In genomic region chr13:96478991-96479390, GRCm38 (mm10) we compare ENCODE assay signal across 25 mouse cellular contexts. TPM values are rescaled to one million over a fixed set of nuclear protein-coding genes. Genes with fewer than 3 reads are reported as not detected.
"Had no signal": no experiment of that assay in that cellular context is flagged by ENCODE, and none has a peak within 500 bp of the region (broad histone marks: within the 10 kb centered on the region; RNA-seq: fewer than 3 reads in every experiment).

No protein-coding gene starts in this region.

- H3K27me3 ChIP-seq: neural tube, embryonic 12.5 days; neural tube, embryonic 13.5 days; neural tube, embryonic 15.5 days; stomach, embryonic 15.5 days had no signal

- DNase-seq: retina, postnatal 1 day; right cerebral cortex, adult 18-20 months; right cerebral cortex, postnatal 14 days; right cerebral cortex, postnatal 25 days; right cerebral cortex, postnatal 4 days; spleen, adult 18-20 months; thymus, adult 18-20 months; thymus, adult 2 months; thymus, postnatal 14 days; thymus, postnatal 25 days; thymus, postnatal 36 days; thymus, postnatal 4 days had no signal

- H3K9me3 ChIP-seq: neural tube, embryonic 12.5 days; neural tube, embryonic 13.5 days; neural tube, embryonic 15.5 days; stomach, embryonic 15.5 days had no signal

- H3K27ac ChIP-seq: neural tube, embryonic 12.5 days; neural tube, embryonic 13.5 days; neural tube, embryonic 15.5 days; stomach, embryonic 15.5 days had no signal

- H3K9ac ChIP-seq: neural tube, embryonic 12.5 days; neural tube, embryonic 13.5 days; neural tube, embryonic 15.5 days; stomach, embryonic 15.5 days had no signal

- H3K36me3 ChIP-seq: neural tube, embryonic 12.5 days had no signal

- H3K4me1 ChIP-seq: neural tube, embryonic 12.5 days; neural tube, embryonic 13.5 days; neural tube, embryonic 15.5 days; stomach, embryonic 15.5 days had no signal

- H3K4me3 ChIP-seq: neural tube, embryonic 12.5 days; neural tube, embryonic 13.5 days; neural tube, embryonic 15.5 days; stomach, embryonic 15.5 days had no signal

- H3K4me2 ChIP-seq: neural tube, embryonic 12.5 days; neural tube, embryonic 13.5 days; neural tube, embryonic 15.5 days; stomach, embryonic 15.5 days had no signal

RNA-seq across cellular contexts. Expression of gene Ankdd1b, which starts 8.0 kb away (rescaled TPM):
- total RNA-seq: neutrophil, adult 5-6 weeks had no signal
- polyA plus RNA-seq: neural tube, embryonic 13.5 days; neural tube, embryonic 14.5 days; neural tube, embryonic 15.5 days; small intestine, adult 2 months; spleen, adult 2 months had no signal

RNA-seq across cellular contexts. Expression of gene Gm17622, which starts 11.5 kb away (rescaled TPM):
- total RNA-seq: neutrophil, adult 5-6 weeks had no signal
- polyA plus RNA-seq: neural tube, embryonic 12.5 days; neural tube, embryonic 13.5 days; neural tube, embryonic 14.5 days; neural tube, embryonic 15.5 days; small intestine, adult 2 months; spleen, adult 2 months; stomach, embryonic 14.5 days; stomach, embryonic 15.5 days; stomach, embryonic 16.5 days; testis, adult 2 months; thymus, adult 2 months; thymus, postnatal 0 days; urinary bladder, adult 2 months had no signal
